Mouse (Mus musculus) heart, postnatal 25 days (tissue): Measurements from ENCODE around the gene Dph5. TPM values are rescaled to one million over a fixed set of nuclear protein-coding genes. Genes with fewer than 3 reads are reported as not detected.

Experiments used
- microRNA-seq: library from miRNA; unstranded; fragments of <30 nt; microRNA quantifications from one replicate; pipeline ENCODE4 v1.2.0, GENCODE M21; 2022
- total RNA-seq, 2 experiments: library from RNA; stranded (reverse); gene quantifications; 2 replicates each; pipeline ENCODE4 v1.2.3; 2021

Dph5 gene
- total RNA-seq, 2 experiments from 2014 or later = 5.2 to 5.6 TPM

Small RNAs within 50 kb of the gene (microRNA-seq; reads per million reads assigned to microRNA genes)
- not detected for gene Mir669n

Other genes with a start within 250 kb of the Dph5 start
- gene S1pr1, start 172.8 kb upstream of the Dph5 start, total RNA-seq = 10 to 100 TPM; 50.5 to 51.0 TPM
- 10 to 100 TPM; 14.9 to 18.7 TPM for gene Slc30a7, start 119.6 kb downstream of the Dph5 start, total RNA-seq
- 10 to 100 TPM; 13.2 to 14.9 TPM for gene Extl2, start 119.6 kb downstream of the Dph5 start, total RNA-seq
- 10 to 100 TPM; 14.7 to 17.1 TPM for gene Vcam1, start 241.9 kb downstream of the Dph5 start, total RNA-seq